Mouse (Mus musculus) bone marrow macrophage, adult 2 months (primary cell): ENCODE measurements around the gene Cd6.

Source experiments
- CTCF ChIP-seq: IDR thresholded peaks from 2 replicates; pipeline ENCODE4 v1.5.1; 2012; ENCODE audit warnings: low read depth, mild to moderate bottlenecking, low read length, moderate library complexity
- POLR2A ChIP-seq: IDR thresholded peaks from 2 replicates; pipeline ENCODE4 v1.6.1; 2012; ENCODE audit warnings: mild to moderate bottlenecking, low read depth, low read length, borderline replicate concordance

DNA sequence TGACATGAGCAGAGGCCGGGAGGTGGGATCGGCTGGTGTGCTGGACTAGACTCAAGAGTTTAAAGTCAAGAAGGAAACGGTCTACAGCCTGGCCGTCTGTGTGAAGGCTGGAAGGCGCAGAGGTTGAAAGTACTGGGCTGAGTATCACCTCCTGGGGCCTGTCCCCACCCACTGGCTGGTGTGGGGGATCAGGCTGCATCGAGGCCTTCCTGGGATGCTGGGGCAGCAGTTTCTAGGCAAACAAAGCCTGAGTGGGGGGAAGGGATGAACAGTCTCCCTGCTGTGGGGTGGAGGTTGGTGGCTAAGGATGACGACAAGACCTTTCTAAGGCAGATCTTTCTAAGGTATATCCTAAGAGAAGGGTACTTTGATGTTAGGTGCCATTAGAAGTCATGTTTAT lies 16.0 kb downstream of the Cd6 start:
- TF ChIP-seq CTCF (no peak), POLR2A (no peak)
